Mouse (Mus musculus): ENCODE results near the gene Mrpl43. TPM values are rescaled to one million over a fixed set of nuclear protein-coding genes. Genes with fewer than 3 reads are reported as not detected.

Mrpl43 gene
- total RNA-seq, 2 experiments from 2014 or later = 49.9 to 51.2 TPM

DNA sequence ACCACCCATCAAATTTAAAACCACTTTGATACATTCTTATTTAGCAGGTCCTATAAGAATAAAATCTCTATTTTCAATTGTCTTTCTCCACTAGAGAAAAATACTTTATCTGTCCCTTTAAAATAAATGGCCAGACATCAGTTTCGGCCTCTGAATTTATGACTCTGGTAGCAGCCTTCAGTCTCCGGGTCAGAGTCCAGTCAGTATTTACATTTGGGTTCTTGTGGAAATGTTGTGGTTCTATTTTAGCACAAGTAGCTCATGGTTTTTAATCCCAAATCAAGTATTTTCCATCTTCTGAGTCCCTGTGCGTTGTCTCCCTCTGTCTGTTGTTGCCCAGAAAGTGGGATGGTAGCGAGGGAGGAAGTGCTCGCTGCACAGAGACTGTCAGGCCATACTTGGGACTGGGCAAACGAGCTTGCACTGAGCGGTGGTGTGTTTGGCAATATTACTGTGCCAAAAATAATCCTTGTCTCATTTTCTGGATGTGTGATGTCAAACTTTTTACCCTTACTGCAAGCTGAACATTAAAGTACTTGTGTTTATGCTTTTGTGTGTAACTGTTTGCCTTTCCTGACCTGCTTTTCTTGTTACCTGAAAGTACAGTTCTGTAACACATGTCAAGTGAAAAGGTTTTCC, 23.6 kb downstream of the Mrpl43 start:
- no peak for DNase-seq (ENCODE audit: low spot score in 2 of 2)

DNA sequence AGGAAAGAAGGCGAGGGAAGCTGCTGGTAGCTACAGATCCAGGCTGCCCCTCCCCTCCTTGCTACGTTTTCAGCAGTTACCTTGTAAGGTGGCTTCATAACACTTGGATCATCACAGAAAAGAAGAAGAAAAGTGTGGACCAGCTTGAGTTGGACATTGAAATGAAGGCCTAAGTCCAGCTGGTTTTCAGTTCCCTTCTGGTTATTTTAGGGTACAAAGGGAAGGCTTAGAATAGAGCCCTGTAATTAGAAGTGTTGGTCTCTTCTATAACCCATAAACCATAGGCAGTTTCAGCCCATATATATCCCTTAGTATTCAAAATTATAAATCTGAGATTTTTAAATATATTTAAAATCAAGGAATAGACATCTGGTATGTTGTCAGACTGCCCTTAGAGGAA, 25.5 kb downstream of the Mrpl43 start:
- no peak for DNase-seq (ENCODE audit: low spot score in 2 of 2)

DNA sequence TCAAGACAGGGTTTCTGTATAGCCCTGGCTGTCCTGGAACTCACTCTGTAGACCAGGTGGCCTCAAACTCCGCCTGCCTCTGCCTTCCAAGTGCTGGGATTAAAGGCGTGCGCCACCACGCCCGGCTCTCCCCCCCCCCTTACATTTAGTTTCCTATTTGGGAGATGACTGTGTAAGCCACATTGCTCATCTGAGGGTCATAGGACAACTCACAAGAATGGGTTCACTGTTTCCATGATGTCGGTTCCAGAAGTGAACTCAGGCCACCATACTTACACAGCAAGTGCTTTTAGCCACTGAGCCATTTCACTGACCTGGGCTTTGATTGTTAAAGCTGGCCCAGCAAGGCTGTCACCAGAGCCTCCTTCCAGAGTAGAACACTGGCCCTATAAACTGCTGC, 29.1 kb downstream of the Mrpl43 start:
- DNase-seq (ENCODE audit: low spot score in 2 of 2) = no peak

- DNase-seq (ENCODE audit: low spot score in 2 of 2) = no peak
Observed at GRCm38 (mm10) chr19:44976636-44977035, 29.6 kb downstream of the Mrpl43 start.

- DNase-seq (ENCODE audit: low spot score in 2 of 2) = no peak
Observed at GRCm38 (mm10) chr19:44968329-44968728, 37.9 kb downstream of the Mrpl43 start.

GRCm38 (mm10) chr19:44965978-44966377, 40.3 kb downstream of the Mrpl43 start:
- no peak for DNase-seq (ENCODE audit: low spot score in 2 of 2)

DNA sequence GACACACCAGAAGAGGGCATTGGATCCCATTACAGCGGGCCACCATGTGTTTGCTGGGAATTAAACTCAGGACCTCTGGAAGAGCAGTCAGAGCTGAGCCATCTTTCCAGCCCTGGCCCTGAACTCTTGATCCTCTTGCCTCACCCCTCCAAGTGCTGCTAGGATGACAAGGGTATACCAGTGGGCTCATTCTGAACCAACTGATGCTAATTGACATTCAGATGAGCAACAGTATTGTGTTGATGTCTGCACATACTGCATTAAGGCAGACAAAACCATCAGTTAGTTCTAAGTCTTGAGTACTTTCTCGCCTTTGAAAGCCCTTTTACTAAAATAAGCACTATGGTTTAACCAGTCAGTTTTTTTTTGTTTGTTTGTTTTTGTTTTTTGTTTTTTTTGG, 46.6 kb downstream of the Mrpl43 start:
- DNase-seq (ENCODE audit: low spot score in 2 of 2) = no peak

Other genes with a start within 250 kb of the Mrpl43 start
- 10 to 100 TPM; 38.4 to 39.8 TPM for gene Slf2, start 75.3 kb downstream of the Mrpl43 start, total RNA-seq (2021)
- 10 to 100 TPM; 15.5 to 26.5 TPM for gene Sema4g, start 17.3 kb downstream of the Mrpl43 start, total RNA-seq (2021)
- 10 to 100 TPM; 30.5 to 33.0 TPM for gene Twnk, start 779 bp downstream of the Mrpl43 start, total RNA-seq (2021)
- gene Lzts2, start 8.0 kb upstream of the Mrpl43 start, total RNA-seq (2021) = 100 to 1,000 TPM; 107 to 119 TPM
- under 1 TPM; 0.25 to 0.34 TPM for gene Pdzd7, start 39.3 kb upstream of the Mrpl43 start, total RNA-seq (2021)
- 10 to 100 TPM; 70.9 to 72.4 TPM for gene Sfxn3, start 41.1 kb upstream of the Mrpl43 start, total RNA-seq (2021)
- 1 to 10 TPM; 7.5 TPM for gene Kazald1, start 68.8 kb upstream of the Mrpl43 start, total RNA-seq (2021)
- not detected for gene Tlx1, start 144.2 kb upstream of the Mrpl43 start, total RNA-seq (2021)
- under 1 TPM; 0.11 to 0.22 TPM for gene Lbx1, start 229.4 kb upstream of the Mrpl43 start, total RNA-seq (2021)